Mouse (Mus musculus) ovary, postnatal 10 days (tissue): ENCODE data around the gene Rapgef6.
"Not testable (repeated sequence)": the region's sequence is repeated elsewhere in the genome, so short reads cannot be mapped to it uniquely, and the experiment has no call there.

Experiments
- DNase-seq: peaks from one replicate; pipeline ENCODE4 v3.0.0; 2022; ENCODE audit warnings: low spot score

The Rapgef6 gene

DNA sequence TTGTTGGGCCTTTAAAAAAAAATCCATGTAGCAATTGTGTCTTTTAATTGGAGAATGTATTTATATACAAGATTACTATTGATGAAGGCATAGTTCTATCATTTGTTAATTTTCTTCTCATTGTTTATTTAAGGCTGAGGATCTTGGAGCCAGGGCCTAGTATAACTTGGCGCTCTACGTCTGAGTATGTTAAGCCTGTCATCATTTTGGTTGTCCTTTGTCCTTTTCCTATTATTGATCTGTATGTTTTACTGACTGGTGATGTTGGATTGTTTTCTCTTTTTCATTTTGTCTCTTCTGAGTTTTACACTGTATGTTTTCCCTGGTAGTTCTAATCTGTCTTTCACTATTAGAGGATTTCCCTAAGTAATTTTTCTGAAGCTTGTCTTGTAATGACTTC lies 52.1 kb downstream of the Rapgef6 start:
- DNase-seq: no peak

DNA sequence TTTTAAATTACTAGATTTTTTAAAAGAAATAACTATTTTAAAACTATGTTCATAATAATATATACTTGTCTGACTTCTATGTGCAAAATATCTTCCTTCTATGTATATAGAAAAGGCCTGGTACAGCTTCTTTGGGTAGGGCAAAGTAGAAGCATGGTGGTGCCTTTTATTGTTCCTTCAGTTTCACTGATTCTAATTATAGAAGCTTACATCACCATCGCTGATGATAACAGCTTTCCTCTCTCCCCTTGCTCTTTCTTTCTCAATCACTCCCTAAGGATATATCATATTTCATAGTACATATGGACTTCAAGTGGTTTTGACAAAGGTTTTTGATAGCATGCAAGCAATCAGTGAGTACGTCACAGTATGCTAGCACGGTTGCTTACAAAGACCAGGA lies 69.9 kb downstream of the Rapgef6 start:
- DNase-seq: no peak

DNA sequence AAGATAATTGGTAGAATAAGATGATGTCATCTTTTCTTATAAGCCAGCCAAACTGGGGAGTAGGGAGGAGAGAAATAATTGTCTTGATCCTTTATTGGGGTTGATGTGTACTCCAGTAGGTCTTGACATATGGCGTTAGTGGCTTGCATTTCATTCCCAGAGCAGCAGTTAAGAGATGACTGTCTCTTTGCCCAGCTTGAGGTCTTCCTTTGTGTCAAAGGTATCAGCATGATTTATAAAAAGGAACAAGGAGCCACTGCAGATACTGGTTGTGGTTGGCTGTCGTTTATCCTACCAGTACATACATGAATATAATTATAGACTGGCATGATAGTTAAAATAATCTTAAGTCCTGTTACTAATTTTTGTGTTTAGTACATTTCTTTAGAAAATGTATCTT lies 71.4 kb downstream of the Rapgef6 start:
- no peak for DNase-seq

DNA sequence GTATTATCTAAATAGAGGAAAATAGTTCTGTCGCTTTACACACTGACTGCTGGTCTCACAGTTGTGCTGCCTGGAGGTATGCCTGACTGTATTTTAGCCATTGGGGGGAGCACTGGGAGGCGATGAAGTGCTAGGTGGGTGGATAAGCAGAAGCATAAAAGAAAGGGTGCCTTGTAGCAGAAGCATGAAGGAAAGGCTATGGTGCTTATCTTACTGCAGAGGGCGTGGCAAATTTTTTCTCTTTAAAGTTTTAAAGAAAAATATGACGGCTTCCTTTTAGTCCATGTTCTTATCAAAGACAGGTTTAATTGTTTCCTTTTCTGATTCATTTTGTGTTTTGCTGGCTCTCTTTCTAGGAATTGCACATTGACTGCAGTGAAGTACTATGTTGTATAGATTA lies 72.4 kb downstream of the Rapgef6 start:
- no peak for DNase-seq

DNA sequence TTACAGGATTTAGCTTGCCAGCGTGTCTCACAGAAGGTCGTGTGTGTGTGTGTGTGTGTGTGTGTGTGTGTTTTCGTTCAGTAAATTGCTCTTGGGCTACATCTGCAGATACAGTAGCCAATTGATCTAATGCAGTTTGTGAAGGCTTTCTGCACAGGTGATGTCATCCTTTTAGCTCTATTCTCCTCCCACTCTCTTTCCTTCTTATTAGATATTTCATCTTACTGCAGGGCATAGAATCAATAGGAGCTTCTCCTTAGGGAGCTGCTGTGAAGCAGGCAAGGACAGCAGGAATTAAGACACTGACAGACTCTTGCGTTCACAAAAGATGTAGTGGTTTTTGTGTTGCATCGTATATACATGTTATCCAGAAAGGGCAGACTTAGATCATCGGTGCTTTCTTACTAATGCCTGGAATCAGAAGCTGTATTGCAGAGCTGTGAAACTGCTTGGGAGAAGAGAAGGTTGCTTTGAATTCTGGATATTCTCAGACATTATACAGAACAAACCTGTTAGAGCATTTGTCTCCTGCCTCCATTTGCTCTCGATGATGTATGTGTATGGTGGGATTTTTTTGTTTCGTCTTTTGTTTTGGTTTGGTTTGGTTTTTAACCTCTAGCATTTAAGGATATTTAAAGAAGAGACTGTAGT lies 73.4 kb downstream of the Rapgef6 start:
- DNase-seq: no peak

DNA sequence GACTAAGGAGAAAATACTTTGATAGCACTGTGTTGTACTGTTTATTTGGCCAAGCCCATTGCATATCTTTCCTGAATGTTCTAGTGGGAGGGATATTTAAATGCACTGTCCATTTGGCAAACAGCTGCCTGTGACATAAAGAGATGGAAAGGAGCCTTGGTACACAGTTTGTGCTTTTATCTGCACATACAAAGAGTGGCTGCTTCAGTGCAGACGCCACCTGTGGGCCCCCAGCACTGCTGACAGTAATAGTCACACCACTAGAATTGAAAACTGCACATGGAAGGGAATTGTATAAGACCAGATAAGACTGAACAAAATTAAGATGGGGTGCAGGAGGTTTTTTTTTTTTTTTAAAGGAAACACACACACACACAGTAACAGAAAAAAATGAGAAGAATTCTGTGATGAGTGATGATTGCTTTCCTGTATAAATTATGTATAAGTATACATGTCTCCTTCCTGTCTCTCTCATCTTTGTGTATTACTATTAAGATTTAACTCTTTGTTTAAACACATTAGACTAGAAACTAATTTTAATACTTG lies 75.3 kb downstream of the Rapgef6 start:
- no peak for DNase-seq

DNA sequence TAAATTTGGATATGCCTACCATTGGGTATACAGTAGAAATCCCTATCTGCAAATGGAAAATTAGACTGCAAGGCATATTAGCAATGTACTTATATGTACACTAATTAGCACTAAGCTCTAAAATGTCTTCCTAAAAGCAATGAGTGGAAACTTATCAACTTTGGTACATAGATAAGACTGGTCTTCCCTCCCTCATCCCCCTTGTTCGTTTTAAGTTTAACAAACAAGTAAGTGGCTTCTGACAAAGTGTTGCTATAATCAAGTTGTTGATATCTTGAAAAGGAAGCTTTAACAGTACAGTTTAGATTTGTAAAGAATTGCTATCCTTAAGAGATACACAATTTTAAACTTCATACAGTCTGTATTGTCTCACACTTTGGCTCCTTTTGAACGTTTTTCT lies 78.5 kb downstream of the Rapgef6 start:
- no peak for DNase-seq

DNA sequence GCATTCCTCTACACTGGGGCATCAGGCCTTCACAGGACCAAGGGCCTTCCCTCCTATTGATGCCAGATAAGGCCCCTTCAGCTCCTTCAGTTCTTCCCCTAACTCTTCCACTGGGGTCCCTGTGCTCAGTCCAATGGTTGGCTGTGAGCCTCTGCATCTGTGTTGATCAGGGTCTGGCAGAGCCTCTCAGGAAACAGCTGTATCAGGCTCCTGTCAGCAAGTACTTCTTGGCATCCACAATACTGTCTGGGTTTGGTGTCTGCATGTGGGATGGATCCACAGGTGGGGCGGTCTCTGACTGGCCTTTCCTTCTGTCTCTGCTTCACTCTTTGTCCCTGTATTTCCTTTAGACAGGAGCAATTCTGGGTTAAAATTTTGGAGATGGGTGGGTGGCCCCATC lies 80.1 kb downstream of the Rapgef6 start:
- DNase-seq: not testable (repeated sequence)

DNA sequence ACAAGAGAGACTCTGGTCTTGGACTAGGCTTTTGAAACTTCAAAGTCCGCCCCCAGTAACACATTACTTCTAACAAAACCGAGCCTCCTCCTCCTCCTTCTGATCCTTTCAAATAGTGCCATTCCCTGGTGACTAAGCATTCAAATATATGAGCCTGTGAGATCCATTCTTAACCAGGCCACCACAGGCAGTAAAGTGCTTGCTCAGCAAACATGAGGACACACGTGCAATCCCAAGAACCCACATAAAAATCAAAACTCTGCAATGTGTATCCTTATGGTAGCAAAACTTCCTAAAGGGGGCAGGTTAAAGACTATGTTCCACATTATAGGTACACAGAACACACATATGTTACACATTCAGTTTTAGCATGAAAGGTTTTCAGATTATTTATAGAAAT lies 81.8 kb downstream of the Rapgef6 start:
- no peak for DNase-seq

DNA sequence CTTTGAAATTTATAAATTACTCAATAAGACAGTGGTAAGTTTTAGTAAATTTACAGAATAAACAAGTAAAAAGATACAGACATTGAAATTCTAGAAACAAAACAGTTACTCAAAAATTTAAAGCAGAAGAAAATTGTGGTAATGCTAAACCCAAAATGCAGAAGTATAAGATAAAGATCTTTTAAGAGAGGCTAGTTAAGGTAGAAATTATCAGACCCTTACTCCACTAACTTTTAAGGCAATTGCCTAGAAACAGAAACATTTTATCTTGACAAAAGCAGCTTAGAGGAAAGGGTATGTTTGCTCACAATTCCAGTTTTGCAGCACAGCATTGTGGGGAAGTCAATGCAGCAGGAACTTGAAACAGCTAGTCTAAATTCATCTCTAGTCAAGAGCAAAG lies 91.0 kb downstream of the Rapgef6 start:
- no peak for DNase-seq

DNA sequence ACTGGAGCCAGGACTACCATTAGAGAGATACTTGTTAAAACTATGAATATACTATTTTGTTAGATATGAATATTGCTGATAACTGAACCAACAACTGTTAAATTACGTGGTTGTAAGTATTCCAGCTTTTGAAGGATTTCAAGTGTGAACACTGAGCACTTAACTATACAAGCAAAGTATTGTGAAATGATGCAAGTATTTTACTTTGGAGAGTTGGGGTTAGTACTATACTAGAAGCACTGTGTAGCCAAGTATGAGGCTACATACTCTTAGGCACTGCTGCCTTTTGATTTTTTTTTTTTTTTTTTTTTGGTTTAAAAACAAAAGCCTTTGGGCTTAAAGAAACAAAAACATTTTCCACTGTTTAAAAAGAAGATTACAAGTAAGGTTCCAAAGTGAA lies 91.9 kb downstream of the Rapgef6 start:
- DNase-seq: no peak

DNA sequence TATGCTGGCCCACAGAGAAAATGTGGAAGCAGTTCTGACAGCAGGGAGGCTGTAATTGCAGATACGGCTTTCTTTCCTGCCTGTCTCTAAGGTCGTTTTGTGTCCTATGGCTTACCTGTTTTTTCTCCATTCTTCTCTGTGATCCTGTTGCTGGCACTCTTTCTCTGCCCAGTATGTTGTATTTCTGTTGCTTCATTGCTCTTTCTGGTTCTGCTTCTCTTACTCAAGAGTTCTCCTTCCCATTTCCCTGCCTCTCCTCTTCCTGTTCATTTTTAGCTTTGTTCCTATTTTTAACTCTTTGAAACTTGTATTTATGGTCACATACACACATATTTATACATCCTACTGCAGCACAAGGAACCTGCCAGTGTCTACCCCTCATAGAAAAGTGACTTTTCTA lies 96.2 kb downstream of the Rapgef6 start:
- DNase-seq: no peak

DNA sequence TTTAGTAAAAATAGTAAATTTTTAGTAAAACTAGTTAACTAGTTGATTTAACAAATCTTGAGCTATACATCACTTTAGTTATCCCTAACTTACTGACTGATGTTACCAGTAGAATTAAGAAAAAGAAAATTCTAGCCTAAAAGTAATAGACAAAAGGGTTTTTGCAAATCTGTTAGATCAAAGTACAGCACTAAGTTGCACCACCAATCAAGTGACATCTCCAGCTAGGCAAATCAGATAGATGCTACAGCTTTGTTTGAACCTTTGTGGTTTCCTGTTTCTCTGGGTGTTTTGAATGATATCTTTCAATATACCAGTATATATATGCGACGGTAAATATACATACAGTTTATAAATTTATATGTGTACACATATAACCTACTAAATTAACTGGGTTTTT lies 99.1 kb downstream of the Rapgef6 start:
- DNase-seq: no peak

DNA sequence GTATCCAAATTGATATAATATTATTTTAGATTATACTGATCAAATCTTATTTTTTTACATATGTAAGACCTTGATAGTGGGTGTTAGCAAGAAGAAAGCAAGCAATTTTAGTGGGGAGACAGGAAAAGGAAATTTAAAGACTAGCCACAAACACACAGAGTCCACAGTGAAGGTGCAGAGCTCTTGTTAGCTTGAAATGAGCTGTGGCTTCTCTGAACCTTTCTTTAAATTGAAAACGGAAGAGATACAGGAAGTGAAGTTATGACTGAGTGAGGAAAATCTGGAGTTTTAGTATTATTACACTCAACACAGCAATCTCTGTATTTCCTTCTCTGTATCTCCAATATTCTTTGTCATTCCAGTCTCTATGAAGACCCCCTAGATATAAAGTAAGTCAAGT lies 104.3 kb downstream of the Rapgef6 start:
- DNase-seq: no peak

DNA sequence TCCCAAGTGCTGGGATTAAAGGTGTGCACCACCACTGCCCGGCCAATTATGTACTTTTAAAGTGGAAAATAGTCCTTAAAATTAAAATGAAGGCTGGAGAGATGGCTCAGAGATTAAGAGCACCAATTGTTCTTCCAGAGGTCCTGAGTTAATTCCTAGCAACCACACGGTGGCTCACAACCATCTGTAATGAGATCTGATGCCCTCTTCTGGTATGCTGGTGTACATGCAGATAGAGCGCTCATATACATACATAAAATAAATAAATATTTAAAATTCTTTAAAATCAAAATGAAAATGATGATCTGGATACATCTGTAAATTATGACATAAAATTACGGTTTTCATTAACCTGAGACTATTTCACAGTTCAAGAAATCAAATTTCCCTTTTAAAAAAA lies 123.8 kb downstream of the Rapgef6 start:
- no peak for DNase-seq

DNA sequence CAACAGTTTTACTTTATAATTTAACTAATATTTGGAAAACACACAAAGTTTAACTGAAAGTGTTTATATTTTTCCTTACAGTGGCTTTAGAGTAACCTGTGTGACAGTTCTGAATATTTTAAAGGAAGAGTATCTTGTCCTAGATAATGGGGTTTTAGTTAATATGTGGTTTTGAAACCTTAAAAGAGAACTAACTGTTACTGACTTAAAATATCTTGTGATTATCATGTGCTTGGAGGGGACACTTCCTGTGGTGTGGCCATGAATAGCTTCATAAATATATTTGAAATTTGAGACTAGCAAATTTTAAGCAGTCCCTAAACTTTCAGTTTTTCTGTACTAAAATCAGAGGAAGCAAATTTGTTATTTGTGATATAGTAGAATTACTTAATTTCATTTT lies 125.9 kb downstream of the Rapgef6 start:
- DNase-seq: no peak

DNA sequence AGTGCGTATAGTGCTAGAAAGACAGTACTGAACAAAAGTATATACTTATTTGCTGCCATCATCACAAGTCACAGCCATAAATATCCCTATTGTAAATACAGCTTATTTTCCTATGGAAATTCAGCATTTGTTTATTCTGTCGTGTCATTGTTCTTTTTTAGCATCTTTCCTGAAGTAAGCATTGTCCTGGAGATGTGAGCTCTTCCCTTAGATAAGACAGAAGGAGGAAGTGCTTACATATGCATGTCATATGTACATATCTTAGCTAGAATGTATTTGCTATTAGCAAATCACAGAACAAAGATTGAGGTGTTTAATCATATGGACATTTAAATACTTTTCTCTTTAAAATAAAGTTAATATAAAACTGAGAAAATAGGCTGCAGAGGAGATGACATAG lies 132.8 kb downstream of the Rapgef6 start:
- no peak for DNase-seq

DNA sequence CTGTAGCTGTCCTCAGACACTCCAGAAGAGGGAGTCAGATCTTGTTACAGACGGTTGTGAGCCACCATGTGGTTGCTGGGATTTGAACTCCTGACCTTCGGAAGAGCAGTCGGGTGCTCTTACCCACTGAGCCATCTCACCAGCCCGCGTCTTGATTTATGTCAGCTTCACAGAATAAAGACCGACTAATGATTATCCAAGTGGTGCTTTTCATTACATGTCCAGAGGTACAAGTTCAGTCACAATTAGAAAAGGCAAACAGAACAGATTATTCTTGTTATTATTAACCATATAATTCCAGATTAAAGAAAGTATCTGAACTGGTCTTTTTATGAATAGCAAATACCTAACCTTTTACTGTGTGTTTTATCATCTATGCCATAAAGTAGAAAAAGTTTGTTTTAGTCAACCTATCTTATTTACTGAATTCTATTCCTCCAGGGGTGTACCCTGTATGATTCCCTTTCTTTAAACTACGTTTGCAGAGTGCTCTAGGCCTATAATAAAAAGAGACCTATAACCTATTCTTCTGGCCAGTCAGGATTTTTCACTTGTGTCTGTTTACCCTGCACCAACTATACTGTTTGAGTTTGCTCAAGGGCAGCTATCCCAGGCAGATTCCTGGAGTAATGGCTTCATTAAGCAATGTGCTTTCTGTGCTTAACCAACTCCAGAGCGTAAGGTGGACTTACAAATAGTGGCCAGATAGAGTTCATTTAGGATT lies 151.1 kb downstream of the Rapgef6 start:
- no peak for DNase-seq

DNA sequence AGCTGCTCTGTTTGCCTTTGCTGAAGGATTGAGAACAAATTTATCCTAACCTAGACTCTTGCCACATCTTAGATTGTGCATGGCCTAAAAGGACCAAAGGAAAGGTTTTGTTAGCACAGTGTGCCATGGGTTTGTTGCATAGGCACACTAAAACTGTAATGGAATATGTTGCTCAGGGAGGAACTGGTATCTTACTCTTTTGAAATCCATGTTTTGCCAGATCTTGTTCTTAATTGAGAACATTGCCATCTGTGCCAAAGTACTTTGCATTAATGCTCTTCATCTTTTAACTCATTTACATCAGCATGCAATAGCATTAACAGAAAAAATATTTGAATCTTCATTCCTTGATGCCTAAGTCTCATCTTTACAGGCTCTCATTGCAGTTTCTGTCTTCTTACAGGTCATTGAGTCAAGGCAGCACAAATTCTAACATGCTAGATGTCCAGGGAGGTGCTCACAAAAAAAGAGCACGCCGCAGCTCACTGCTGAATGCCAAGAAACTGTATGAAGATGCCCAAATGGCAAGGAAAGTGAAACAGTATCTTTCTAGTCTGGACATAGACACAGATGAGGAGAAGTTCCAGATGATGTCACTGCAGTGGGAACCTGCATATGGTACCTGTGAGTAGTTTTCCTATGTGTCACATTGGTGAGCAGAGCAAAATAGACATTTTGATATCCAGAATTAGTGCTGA lies 153.3 kb downstream of the Rapgef6 start:
- no peak for DNase-seq

DNA sequence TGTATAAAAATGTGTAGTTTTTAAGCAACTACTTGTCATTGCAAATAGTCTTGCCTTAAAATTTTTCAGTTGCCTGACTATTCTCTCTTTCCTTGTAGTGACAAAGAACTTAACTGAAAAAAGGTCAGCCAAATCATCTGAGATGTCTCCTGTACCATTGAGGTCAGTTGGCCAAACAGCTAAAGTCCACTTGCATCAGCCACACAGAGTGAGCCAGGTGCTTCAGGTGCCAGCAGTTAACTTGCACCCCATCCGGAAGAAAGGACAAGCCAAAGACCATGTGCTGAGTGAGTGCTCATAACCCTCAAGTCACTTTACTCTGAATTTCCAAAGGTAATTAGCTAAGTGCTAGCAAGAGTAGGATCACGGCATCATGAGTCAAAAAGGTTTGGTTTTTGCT lies 156.5 kb downstream of the Rapgef6 start:
- no peak for DNase-seq

DNA sequence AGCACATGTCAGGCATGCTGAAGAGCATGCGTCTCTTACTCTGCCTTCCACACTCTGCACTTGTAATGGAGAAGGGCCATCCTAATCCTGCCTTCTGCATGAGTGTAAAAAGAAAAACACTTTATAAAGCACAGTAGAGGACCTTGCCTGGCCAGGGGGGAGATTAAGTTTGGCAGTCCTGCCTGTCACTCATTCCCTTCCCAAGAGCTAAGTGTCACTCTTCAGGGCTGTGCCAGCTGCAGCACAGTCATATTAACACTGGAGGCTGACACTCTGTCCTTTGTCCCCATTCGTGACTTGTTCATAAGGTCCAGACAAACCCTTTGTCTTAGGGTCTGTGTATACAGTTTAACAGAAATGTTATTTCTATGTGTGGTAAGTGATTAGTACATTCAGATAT lies 162.2 kb downstream of the Rapgef6 start:
- no peak for DNase-seq

DNA sequence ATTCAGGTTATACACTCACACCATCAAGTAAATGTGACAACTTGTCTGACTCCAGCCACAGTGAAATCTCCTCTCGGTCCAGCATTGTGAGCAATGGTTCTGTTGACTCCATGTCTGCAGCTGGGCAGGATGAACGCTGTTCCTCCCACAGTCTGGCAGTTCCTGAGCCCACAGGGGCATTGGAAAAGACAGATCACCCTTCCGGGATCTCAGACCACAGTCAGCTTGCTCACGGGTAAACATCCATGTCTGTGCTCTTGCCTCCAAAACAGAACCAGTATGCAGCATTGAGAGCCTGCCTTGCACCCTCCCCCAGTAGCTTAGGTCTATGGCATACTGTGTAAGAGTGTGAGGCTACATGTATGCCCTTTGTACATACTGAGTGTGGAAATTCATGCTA lies 167.5 kb downstream of the Rapgef6 start:
- no peak for DNase-seq

DNA sequence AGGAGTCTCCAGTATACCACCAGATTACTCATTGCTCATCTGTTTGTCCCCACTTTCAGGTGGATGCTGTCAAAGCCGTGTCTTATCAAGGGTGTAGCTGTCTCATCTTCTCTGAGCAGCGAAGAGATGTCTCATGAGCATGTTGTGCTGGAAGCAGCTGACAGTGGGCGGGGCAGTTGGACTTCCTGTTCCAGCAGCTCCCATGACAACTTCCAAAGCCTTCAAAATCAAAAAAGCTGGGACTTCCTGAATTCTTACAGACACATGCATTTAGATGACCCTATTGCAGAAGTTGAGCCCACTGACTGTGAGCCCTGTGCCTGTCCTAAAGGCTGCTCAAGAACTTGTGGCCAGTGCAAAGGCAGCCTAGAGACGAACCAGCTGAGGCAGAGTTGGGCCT lies 168.5 kb downstream of the Rapgef6 start:
- no peak for DNase-seq
